Mouse (Mus musculus) embryo, embryonic 10.5 days (tissue): ENCODE measurements at regions not wholly inside any gene's neighbourhood (a gene's known extent, or its start where the extent isn't known, plus 50 kb on each side); places are given as distances from the start of the nearest gene placed in this dataset.

ENCODE experiments used
- DNase-seq: peaks from one replicate; pipeline ENCODE4 v3.0.0-alpha.2; 2015; ENCODE audit warnings: low spot score

- DNase-seq: peak; percentile 80
Measured at GRCm38 (mm10) chr15:30029257-30029899, 143.0 kb upstream of the Ctnnd2 start.

GRCm38 (mm10) chr15:30035367-30035766 is 137.0 kb upstream of the Ctnnd2 start:
- DNase-seq: no peak

DNA sequence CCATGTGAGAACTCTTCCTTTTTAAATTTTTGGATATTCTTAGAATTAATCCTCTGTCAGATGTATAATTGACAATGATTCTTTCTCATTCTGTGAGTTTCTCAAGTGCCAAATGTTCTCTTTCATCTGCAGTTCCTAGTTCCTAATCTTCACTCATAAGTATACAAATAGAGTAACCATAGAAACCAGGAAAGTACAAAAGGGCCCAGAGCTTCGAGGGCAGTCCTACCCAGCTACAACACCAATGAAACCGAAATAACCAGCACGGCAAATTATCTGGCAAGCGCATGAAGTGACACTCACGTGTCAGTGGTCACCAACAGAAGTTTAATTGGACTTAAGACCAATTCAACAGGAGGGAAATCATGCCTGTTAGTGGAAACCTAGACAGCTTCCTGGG is 121.5 kb upstream of the Ctnnd2 start:
- no peak for DNase-seq

GRCm38 (mm10) chr15:30059808-30060207 is 112.6 kb upstream of the Ctnnd2 start:
- no peak for DNase-seq

- no peak for DNase-seq
Measured at GRCm38 (mm10) chr15:30060505-30061342, 111.7 kb upstream of the Ctnnd2 start.

GRCm38 (mm10) chr15:30071668-30072067 is 100.7 kb upstream of the Ctnnd2 start:
- DNase-seq: no peak

- no peak for DNase-seq
Measured at GRCm38 (mm10) chr15:30072301-30072700, 100.1 kb upstream of the Ctnnd2 start.

- DNase-seq: no peak
Measured at GRCm38 (mm10) chr15:30087120-30087519, 85.3 kb upstream of the Ctnnd2 start.

DNA sequence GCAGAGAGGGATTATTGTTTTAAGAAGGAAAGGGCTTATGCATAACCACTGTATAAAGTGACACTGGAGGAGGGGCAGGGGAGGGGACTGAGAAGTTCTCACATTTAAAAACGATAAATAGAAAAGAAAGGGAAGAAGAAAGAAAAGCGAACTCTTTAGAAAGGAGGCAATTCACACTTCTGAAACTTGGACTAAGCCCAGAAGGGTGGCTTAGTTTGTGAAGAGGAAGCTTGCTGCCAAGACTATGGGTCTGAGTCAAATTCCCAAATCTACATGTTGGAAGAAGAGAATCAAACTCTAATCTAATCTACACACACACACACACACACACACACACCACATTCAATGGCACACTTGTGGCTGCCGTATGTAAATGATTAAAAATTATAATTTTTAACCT is 50.3 kb upstream of the Ctnnd2 start:
- no peak for DNase-seq
